Mouse (Mus musculus): Measurements from ENCODE around the gene Tnfrsf12a.

The Tnfrsf12a gene

GRCm38 (mm10) chr17:23665511-23665910, 11.8 kb downstream of the Tnfrsf12a start:
- Histone ChIP-seq H3K36me3 (ENCODE audit: insufficient read depth, low read length) (peaks cover 53% of the 10 kb centered on the region), H3K4me3 (replicated peaks; ENCODE audit: low read length) (peak overlapping the region; percentile 32; the same call in 1 of the 2 replicates), H3K27me3 (ENCODE audit: insufficient read depth, low read length) (peaks cover 35% of the 10 kb centered on the region), H3K4me1 (replicated peaks; ENCODE audit: low read depth, low read length) (peaks cover 79% of the 10 kb centered on the region), H3K9me3 (ENCODE audit: low read length) (no peaks in the 10 kb centered on the region)
- TF ChIP-seq NANOG (IDR thresholded peaks at IDR 0.05; ENCODE audit: borderline replicate concordance, low read length) (no peak), POU5F1 (IDR thresholded peaks at IDR 0.05; ENCODE audit: borderline replicate concordance, low read length) (no peak), CTCF (conservative IDR thresholded peaks at IDR 0.05; ENCODE audit: low read length) (no peak)

GRCm38 (mm10) chr17:23664556-23665021, 12.7 kb downstream of the Tnfrsf12a start:
- Histone ChIP-seq H3K9me3 (ENCODE audit: low read length) (no peaks in the 10 kb centered on the region), H3K4me3 (replicated peaks; ENCODE audit: low read length) (no peak overlapping the region), H3K4me1 (replicated peaks; ENCODE audit: low read depth, low read length) (peaks cover 72% of the 10 kb centered on the region), H3K36me3 (ENCODE audit: insufficient read depth, low read length) (peaks cover 43% of the 10 kb centered on the region), H3K27me3 (ENCODE audit: insufficient read depth, low read length) (peaks cover 41% of the 10 kb centered on the region)
- TF ChIP-seq CTCF (conservative IDR thresholded peaks at IDR 0.05; ENCODE audit: low read length), result peak; percentile 91
- TF ChIP-seq POU5F1 (IDR thresholded peaks at IDR 0.05; ENCODE audit: borderline replicate concordance, low read length), result no peak

- TF ChIP-seq CTCF (conservative IDR thresholded peaks at IDR 0.05; ENCODE audit: low read length) (peak; percentile 88), POU5F1 (IDR thresholded peaks at IDR 0.05; ENCODE audit: borderline replicate concordance, low read length) (no peak)
- H3K9me3 ChIP-seq (ENCODE audit: low read length), result no peaks in the 10 kb centered on the region
- peak overlapping the region; percentile 8; the same call in 1 of the 2 replicates for H3K4me3 ChIP-seq (replicated peaks; ENCODE audit: low read length)
- H3K36me3 ChIP-seq (ENCODE audit: insufficient read depth, low read length), result peaks cover 13% of the 10 kb centered on the region
- peaks cover 42% of the 10 kb centered on the region for H3K4me1 ChIP-seq (replicated peaks; ENCODE audit: low read depth, low read length)
- H3K27me3 ChIP-seq (ENCODE audit: insufficient read depth, low read length), result peaks cover 52% of the 10 kb centered on the region
These were observed 15.7 kb downstream of the Tnfrsf12a start for GRCm38 (mm10) chr17:23661526-23661925.

- TF ChIP-seq CTCF (conservative IDR thresholded peaks at IDR 0.05; ENCODE audit: low read length) (no peak), NANOG (IDR thresholded peaks at IDR 0.05; ENCODE audit: borderline replicate concordance, low read length) (no peak), POU5F1 (IDR thresholded peaks at IDR 0.05; ENCODE audit: borderline replicate concordance, low read length) (no peak)
- Histone ChIP-seq H3K4me3 (replicated peaks; ENCODE audit: low read length) (peak overlapping the region; percentile 81), H3K36me3 (ENCODE audit: insufficient read depth, low read length) (peaks cover 6% of the 10 kb centered on the region; the same call in 1 of the 2 replicates), H3K27me3 (ENCODE audit: insufficient read depth, low read length) (peaks cover 54% of the 10 kb centered on the region), H3K9me3 (ENCODE audit: low read length) (no peaks in the 10 kb centered on the region), H3K4me1 (replicated peaks; ENCODE audit: low read depth, low read length) (peaks cover 35% of the 10 kb centered on the region)
These were observed 16.4 kb downstream of the Tnfrsf12a start for GRCm38 (mm10) chr17:23660876-23661200.

GRCm38 (mm10) chr17:23660117-23660875, 17.0 kb downstream of the Tnfrsf12a start, which contains the start of gene Bicdl2:
Gene Bicdl2 (plus strand): TSS chr17:23660506.
- Histone ChIP-seq H3K4me3 (replicated peaks; ENCODE audit: low read length) (peak within 1 kb of the TSS; percentile 81), H3K27me3 (ENCODE audit: insufficient read depth, low read length) (peaks cover 54% of the 10 kb centered on the region), H3K4me1 (replicated peaks; ENCODE audit: low read depth, low read length) (peaks cover 29% of the 10 kb centered on the region), H3K9me3 (ENCODE audit: low read length) (no peaks in the 10 kb centered on the region), H3K36me3 (ENCODE audit: insufficient read depth, low read length) (0 out of 2 replicates have a peak, but pooled peaks cover under 1% of the 10 kb centered on the region)
- TF ChIP-seq NANOG (IDR thresholded peaks at IDR 0.05; ENCODE audit: borderline replicate concordance, low read length) (no peak), POU5F1 (IDR thresholded peaks at IDR 0.05; ENCODE audit: borderline replicate concordance, low read length) (no peak), CTCF (conservative IDR thresholded peaks at IDR 0.05; ENCODE audit: low read length) (peak; percentile 87)

GRCm38 (mm10) chr17:23658450-23658849, 18.8 kb downstream of the Tnfrsf12a start:
- H3K9me3 ChIP-seq (ENCODE audit: low read length), result no peaks in the 10 kb centered on the region
- H3K4me3 ChIP-seq (replicated peaks; ENCODE audit: low read length), result no peak overlapping the region
- H3K36me3 ChIP-seq (ENCODE audit: insufficient read depth, low read length), result no peaks in the 10 kb centered on the region
- H3K4me1 ChIP-seq (replicated peaks; ENCODE audit: low read depth, low read length), result peaks cover 18% of the 10 kb centered on the region
- H3K27me3 ChIP-seq (ENCODE audit: insufficient read depth, low read length), result peaks cover 54% of the 10 kb centered on the region
- TF ChIP-seq POU5F1 (IDR thresholded peaks at IDR 0.05; ENCODE audit: borderline replicate concordance, low read length), result no peak
- no peak for TF ChIP-seq NANOG (IDR thresholded peaks at IDR 0.05; ENCODE audit: borderline replicate concordance, low read length)
- no peak for TF ChIP-seq CTCF (conservative IDR thresholded peaks at IDR 0.05; ENCODE audit: low read length)

GRCm38 (mm10) chr17:23654410-23654809, 22.9 kb downstream of the Tnfrsf12a start:
- Histone ChIP-seq H3K36me3 (ENCODE audit: insufficient read depth, low read length) (no peaks in the 10 kb centered on the region), H3K4me1 (replicated peaks; ENCODE audit: low read depth, low read length) (no peaks in the 10 kb centered on the region), H3K4me3 (replicated peaks; ENCODE audit: low read length) (no peak overlapping the region), H3K27me3 (ENCODE audit: insufficient read depth, low read length) (peaks cover 18% of the 10 kb centered on the region), H3K9me3 (ENCODE audit: low read length) (no peaks in the 10 kb centered on the region)
- TF ChIP-seq NANOG (IDR thresholded peaks at IDR 0.05; ENCODE audit: borderline replicate concordance, low read length) (no peak), CTCF (conservative IDR thresholded peaks at IDR 0.05; ENCODE audit: low read length) (no peak), POU5F1 (IDR thresholded peaks at IDR 0.05; ENCODE audit: borderline replicate concordance, low read length) (no peak)

- no peaks in the 10 kb centered on the region for H3K36me3 ChIP-seq (ENCODE audit: insufficient read depth, low read length)
- no peaks in the 10 kb centered on the region for H3K4me1 ChIP-seq (replicated peaks; ENCODE audit: low read depth, low read length)
- H3K4me3 ChIP-seq (replicated peaks; ENCODE audit: low read length), result no peak overlapping the region
- peaks cover 15% of the 10 kb centered on the region for H3K27me3 ChIP-seq (ENCODE audit: insufficient read depth, low read length)
- H3K9me3 ChIP-seq (ENCODE audit: low read length), result no peaks in the 10 kb centered on the region
- TF ChIP-seq POU5F1 (IDR thresholded peaks at IDR 0.05; ENCODE audit: borderline replicate concordance, low read length), result no peak
These were observed 23.3 kb downstream of the Tnfrsf12a start for GRCm38 (mm10) chr17:23654001-23654400.

GRCm38 (mm10) chr17:23653324-23653723, 23.9 kb downstream of the Tnfrsf12a start:
- H3K36me3 ChIP-seq (ENCODE audit: insufficient read depth, low read length), result no peaks in the 10 kb centered on the region
- no peaks in the 10 kb centered on the region for H3K9me3 ChIP-seq (ENCODE audit: low read length)
- no peaks in the 10 kb centered on the region for H3K4me1 ChIP-seq (replicated peaks; ENCODE audit: low read depth, low read length)
- H3K27me3 ChIP-seq (ENCODE audit: insufficient read depth, low read length), result peaks cover 13% of the 10 kb centered on the region
- TF ChIP-seq POU5F1 (IDR thresholded peaks at IDR 0.05; ENCODE audit: borderline replicate concordance, low read length) (no peak), CTCF (conservative IDR thresholded peaks at IDR 0.05; ENCODE audit: low read length) (no peak), NANOG (IDR thresholded peaks at IDR 0.05; ENCODE audit: borderline replicate concordance, low read length) (no peak)
- no peak overlapping the region for H3K4me3 ChIP-seq (replicated peaks; ENCODE audit: low read length)
